Mouse (Mus musculus): ENCODE data around the gene Selenov. TPM values are rescaled to one million over a fixed set of nuclear protein-coding genes. Genes with fewer than 3 reads are reported as not detected.
A peak's percentile ranks its signal among the peaks of the same experiment; 100 is the strongest.
"Not testable (repeated sequence)": the region's sequence is repeated elsewhere in the genome, so short reads cannot be mapped to it uniquely, and the experiment has no call there.

The Selenov gene
- total RNA-seq, 2 experiments from 2014 or later, result not detected

- DNase-seq (ENCODE audit: low spot score), result peak; percentile 30
Observed at GRCm38 (mm10) chr7:28294481-28294880, 3.5 kb upstream of the Selenov start.

- DNase-seq (ENCODE audit: low spot score), result no peak
Observed at GRCm38 (mm10) chr7:28290165-28290564, 821 bp downstream of the Selenov start.

- DNase-seq (ENCODE audit: low spot score), result no peak
Observed at GRCm38 (mm10) chr7:28280630-28281029, 10.4 kb downstream of the Selenov start.

- no peak for DNase-seq (ENCODE audit: low spot score)
Observed at GRCm38 (mm10) chr7:28278279-28278652, 12.7 kb downstream of the Selenov start.

- DNase-seq (ENCODE audit: low spot score), result peak; percentile 94
Observed at GRCm38 (mm10) chr7:28277615-28278278, 13.2 kb downstream of the Selenov start, which contains the start of gene Eid2b. TSS of gene Eid2b (plus strand) at chr7:28277739.

GRCm38 (mm10) chr7:28277237-28277614, 13.8 kb downstream of the Selenov start:
- no peak for DNase-seq (ENCODE audit: low spot score)

- no peak for DNase-seq (ENCODE audit: low spot score)
Observed at GRCm38 (mm10) chr7:28271761-28272160, 19.2 kb downstream of the Selenov start.

GRCm38 (mm10) chr7:28269355-28269754, 21.6 kb downstream of the Selenov start:
- no peak for DNase-seq (ENCODE audit: low spot score)

- no peak for DNase-seq (ENCODE audit: low spot score)
Observed at GRCm38 (mm10) chr7:28268576-28268975, 22.4 kb downstream of the Selenov start.

GRCm38 (mm10) chr7:28268042-28268531, 22.9 kb downstream of the Selenov start:
- peak; percentile 28 for DNase-seq (ENCODE audit: low spot score)

GRCm38 (mm10) chr7:28267129-28268041, 23.6 kb downstream of the Selenov start, which contains the start of gene Eid2:
TSS of gene Eid2 (plus strand) at chr7:28267881.
- peak; percentile 60 for DNase-seq (ENCODE audit: low spot score)

GRCm38 (mm10) chr7:28265391-28265790, 25.6 kb downstream of the Selenov start:
- DNase-seq (ENCODE audit: low spot score), result no peak

GRCm38 (mm10) chr7:28263786-28264185, 27.2 kb downstream of the Selenov start:
- DNase-seq (ENCODE audit: low spot score), result peak; percentile 44

- DNase-seq (ENCODE audit: low spot score), result no peak
Observed at GRCm38 (mm10) chr7:28262861-28263260, 28.1 kb downstream of the Selenov start.

- no peak for DNase-seq (ENCODE audit: low spot score)
Observed at GRCm38 (mm10) chr7:28255476-28255875, 35.5 kb downstream of the Selenov start.

- DNase-seq (ENCODE audit: low spot score), result no peak
Observed at GRCm38 (mm10) chr7:28254591-28254990, 36.4 kb downstream of the Selenov start.

- DNase-seq (ENCODE audit: low spot score), result no peak
Observed at GRCm38 (mm10) chr7:28251976-28252375, 39.0 kb downstream of the Selenov start.

GRCm38 (mm10) chr7:28248957-28249356, 42.0 kb downstream of the Selenov start:
- no peak for DNase-seq (ENCODE audit: low spot score)

GRCm38 (mm10) chr7:28243943-28244342, 47.0 kb downstream of the Selenov start:
- not testable (repeated sequence) for DNase-seq (ENCODE audit: low spot score)

Data from gastrocnemius, adult 18-20 months (tissue).